Mouse (Mus musculus) embryonic stem cell, embryonic (primary cell): Measurements from ENCODE around the gene Trim42.

Experiments used
- CTCF ChIA-PET, 4 experiments: fragments of 300-600 bp in 2 of 4; fragments of 350-600 bp in 2 of 4; sonication (Branson Sonifier 250); formaldehyde crosslinking; loops; one replicate each; lab custom pipeline; 2022; ENCODE audit warnings: inconsistent platforms in 2 of 4; lab: Charles Lee
- POLR2A ChIA-PET, 4 experiments: fragments of 300-600 bp in 2 of 4; fragments of 350-600 bp in 2 of 4; sonication (Branson Sonifier 250); formaldehyde crosslinking; loops; one replicate each; lab custom pipeline; 2022; ENCODE audit warnings: antibody characterized with exemption in 4 of 4, inconsistent platforms in 1 of 4; lab: Charles Lee

Trim42 gene

DNA sequence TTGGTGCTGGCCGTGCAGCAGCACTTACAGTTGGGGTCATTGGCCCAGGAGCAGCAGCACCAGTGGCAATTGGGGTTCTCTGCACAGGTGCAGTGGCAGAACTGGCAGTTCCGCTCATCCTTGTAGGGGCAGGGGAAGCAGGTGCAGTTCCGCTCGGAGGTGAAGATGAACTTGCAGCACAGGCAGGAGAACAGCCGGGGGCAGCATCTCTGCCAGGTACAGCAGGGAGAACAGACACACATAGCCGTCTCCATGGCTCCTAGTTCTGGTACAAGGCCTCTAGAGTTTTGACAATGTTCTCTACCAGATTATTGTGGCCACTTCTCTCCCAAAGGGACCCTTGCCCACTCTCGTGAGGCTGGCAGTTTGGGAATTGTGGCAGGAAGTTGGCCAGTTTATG lies at the start of gene Trim42:
Gene Trim42 (minus strand): TSS at position 368 of the 400 bp plus-strand sequence.
- CTCF ChIA-PET, result interaction anchor here in 2 of 4 experiments (0.7 kb wide), 2 partner anchors 12 to 91 kb away, joined by 5 to 7 read pairs; no protein-coding TSS in a partner anchor

DNA sequence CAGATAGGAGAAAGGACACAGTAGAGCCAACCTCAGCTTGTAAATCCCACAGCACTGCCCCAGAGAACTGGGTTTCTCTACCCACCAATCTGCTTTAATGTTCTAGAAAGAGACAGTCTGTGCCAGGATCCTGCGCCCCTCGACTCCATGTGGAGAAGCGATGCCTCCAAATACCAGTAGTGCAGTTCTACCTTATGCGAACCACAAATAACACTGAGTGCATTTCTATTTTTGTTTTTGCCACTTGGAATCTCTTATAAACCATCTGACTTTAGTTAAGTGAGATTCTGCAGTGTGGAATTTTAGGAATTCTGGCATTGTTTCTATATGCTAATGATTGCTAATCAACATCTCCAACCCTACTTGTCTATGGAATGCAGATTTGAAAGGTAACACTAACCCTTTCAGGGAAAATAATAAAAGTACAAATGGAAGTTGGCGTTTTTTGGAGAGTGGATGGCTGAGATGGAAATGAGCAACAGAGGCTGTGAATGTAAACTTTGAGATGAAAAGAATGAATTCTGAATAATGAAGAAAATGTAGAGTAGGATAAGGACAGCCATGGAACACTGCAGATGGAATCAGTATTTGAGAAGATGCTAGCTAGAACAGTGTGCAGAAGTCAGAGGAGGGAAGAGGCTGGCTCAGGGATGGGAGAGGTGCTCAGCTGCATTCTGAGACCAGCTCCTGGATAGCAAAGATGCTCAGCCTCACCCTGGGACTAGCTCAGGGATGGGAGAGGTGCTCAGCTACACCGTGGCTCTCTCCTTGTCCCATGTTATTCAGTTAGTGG lies 45.3 kb upstream of the Trim42 start:
- CTCF ChIA-PET, result interaction anchor here in 1 of 4 experiments (0.5 kb wide), 1 partner anchor 1336 kb away, joined by 5 read pairs; no protein-coding TSS in a partner anchor
- POLR2A ChIA-PET, result interaction anchor here in 1 of 4 experiments (0.6 kb wide), 1 partner anchor 67 kb away, joined by 3 read pairs; no protein-coding TSS in a partner anchor

More for the DNA sequence above, at the start of gene Trim42:
- POLR2A ChIA-PET, result interaction anchor here in 2 of 4 experiments (0.6 to 0.7 kb wide), 3 partner anchors 60 to 670 kb away, joined by 4 to 8 read pairs (median 5); no protein-coding TSS in a partner anchor

DNA sequence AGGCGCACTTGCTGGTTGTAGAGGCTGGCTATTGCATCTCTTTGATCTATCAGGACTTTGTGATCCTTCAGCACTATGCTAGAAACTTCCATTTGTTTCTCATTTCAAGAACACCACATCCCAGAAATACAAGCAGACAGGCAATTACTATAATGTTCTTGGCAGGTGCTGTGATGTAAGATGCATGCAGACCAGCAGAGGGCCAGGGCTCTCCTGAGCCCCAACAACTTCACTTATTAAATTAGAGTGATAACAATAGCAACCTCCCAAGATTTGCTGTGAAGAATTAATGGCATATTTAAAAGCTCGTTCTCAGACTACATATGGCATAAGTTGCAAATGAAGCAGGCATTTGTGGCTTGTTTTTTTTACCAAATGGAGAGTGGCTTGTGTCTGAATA lies 38.4 kb upstream of the Trim42 start:
- ChIA-PET POLR2A (no interaction called here), CTCF (interaction anchor here in 1 of 4 experiments (1.1 kb wide), 1 partner anchor 14 kb away, joined by 3 read pairs; no protein-coding TSS in a partner anchor)

DNA sequence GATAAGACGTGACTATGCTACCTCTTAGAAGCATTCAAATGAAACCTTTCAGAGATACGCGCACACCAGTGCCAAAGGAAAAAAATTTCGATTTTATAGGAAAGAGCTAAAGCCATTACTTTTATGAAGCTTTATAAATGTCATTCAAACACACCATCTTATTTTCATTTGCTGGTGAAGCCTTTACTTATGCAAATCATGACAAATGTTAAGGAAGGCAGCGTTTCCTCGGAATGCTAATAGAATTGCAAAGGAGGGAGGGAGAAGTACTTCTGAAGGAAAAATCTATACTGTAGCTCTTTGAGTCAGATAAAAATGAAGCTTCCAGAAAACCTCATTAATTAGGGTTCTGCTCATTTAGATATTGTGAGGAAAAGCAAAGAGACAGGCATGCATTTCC lies 13.3 kb downstream of the Trim42 start:
- POLR2A ChIA-PET, result interaction anchor here in 1 of 4 experiments (0.6 kb wide), 1 partner anchor 211 kb away, joined by 3 read pairs; no protein-coding TSS in a partner anchor
- CTCF ChIA-PET, result no interaction called here

DNA sequence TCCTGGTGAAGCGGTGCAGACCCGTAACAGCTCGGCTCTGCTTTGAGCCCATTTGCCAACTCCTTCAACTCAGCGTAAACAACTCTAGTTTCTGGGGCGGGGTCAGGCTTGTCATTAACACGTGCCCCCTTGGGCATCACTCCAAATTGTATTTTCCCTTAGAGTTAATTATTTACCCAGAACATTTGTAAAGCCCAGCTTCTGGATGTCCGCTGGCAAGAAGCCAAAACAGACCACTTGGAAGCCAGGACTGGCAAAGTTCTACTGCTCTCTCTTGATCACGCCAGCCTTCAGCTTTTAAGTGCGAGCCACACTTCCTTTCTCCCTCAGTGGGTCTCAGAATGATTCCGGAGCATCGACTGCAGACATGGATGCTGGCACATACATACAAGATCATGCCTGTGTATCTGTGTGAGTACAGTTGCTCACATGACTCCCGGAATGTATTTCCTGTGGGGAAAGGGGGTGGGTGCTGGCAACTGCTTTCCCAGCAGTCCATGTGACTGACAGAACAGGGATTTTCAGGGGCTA lies 24.9 kb downstream of the Trim42 start:
- ChIA-PET POLR2A (no interaction called here), CTCF (interaction anchor here in 1 of 4 experiments (0.6 kb wide), 1 partner anchor 515 kb away, joined by 4 read pairs; no protein-coding TSS in a partner anchor)

DNA sequence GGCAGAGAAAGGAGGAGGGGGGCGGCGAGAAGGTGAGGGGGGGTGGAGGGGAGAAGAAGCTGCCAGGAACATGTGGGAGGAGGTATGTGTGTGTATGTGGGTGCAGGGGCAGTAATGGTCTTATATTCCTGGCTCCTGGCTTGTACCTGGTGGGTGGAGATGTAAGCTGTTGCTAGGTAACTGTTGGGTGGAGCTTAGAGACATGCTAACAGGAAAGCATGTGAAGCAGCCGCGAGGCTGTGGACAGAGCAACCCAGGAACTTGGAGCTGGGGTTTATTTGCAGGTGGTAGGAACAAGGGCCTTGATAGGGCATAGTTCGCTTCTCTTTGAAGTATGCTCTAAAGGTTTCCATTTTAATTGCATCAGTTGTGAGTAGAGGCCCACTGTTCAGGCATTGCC lies 28.0 kb downstream of the Trim42 start:
- ChIA-PET POLR2A (interaction anchor here in 2 of 4 experiments (0.6 to 1.2 kb wide), 2 partner anchors 16 to 25 kb away, joined by 3 to 5 read pairs; no protein-coding TSS in a partner anchor), CTCF (interaction anchor here in 1 of 4 experiments (1.2 to 1.9 kb wide), 2 partner anchors 19 to 25 kb away, joined by 3 to 6 read pairs; no protein-coding TSS in a partner anchor)

DNA sequence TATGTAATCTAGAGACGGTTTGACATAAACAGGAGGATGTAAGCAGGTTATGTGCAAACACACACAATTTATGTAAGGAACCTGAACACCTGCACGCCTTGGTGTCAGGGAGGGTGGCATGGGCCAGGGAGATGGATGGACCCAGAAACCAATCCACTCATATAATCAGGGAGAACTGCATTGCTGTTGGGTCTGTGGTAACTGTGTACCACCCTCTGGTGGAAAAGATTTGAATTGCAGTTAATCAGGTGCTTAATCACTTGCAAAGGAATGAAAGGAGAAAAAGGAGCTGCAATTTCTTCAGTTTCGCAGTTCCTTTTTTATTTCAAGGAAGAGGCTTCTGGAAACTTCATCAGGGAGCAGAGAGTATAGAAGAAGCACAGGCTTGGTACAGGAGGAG lies 46.9 kb downstream of the Trim42 start:
- POLR2A ChIA-PET, result no interaction called here
- CTCF ChIA-PET, result interaction anchor here (0.6 to 1.8 kb wide), 23 partner anchors 19 to 1214 kb away, joined by 3 to 13 read pairs (median 4); no protein-coding TSS in a partner anchor

DNA sequence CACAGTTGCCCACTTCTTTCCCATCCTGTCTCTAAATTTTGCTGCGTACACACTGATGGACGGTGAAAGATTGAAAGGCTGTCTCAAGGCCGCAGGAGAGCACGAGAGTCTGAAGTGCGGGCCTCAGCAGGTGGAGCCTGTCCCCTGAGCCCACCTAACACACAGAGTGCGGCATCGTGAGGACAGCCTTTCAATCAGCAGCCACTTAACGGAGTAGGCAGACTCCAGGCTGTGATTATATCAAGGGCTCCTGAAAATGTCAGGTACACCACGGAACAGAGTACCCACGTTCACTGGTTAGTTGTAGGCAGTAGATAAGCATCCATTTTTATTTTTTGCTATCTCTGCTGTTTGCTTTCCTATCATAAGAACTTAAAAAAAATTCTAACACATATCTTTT lies 47.6 kb downstream of the Trim42 start:
- POLR2A ChIA-PET, result no interaction called here
- CTCF ChIA-PET, result interaction anchor here in 2 of 4 experiments (1.1 to 1.8 kb wide), 3 partner anchors 26 to 1215 kb away, joined by 3 to 13 read pairs (median 8); no protein-coding TSS in a partner anchor

DNA sequence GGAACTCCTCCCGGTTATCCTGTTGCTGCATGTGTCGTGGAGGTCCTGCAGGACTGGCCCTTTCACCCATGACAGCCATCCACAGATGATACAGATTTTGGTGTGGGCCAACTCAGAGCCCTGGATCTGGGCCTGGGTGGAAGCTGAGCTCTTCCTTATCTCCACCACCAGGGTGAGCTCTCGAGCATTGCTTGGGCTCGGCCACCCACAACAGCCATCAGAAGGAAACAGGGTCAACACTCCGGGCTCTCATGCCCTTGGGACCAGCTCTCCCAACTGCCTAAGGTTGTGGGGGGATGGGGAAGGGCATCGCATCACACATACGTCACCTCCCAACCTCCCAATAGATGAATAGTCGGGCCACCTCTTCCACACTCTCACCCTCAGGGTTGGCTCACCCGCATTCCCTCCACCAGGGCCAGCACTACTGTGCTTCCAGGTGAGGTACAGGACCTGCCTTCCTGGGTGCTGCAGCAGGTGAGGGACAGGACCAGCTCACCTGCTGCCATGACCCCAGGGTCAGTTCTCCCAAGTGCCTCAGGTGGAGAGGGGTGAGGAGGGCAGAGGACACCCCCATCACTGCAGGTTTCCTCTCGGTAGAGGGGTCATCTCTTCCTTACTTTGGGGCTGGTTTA lies 54.2 kb downstream of the Trim42 start:
- ChIA-PET CTCF (interaction anchor here (0.6 to 1.1 kb wide), 13 partner anchors 11 to 1194 kb away, joined by 3 to 6 read pairs (median 3); no protein-coding TSS in a partner anchor), POLR2A (interaction anchor here in 1 of 4 experiments (0.6 kb wide), 1 partner anchor 1046 kb away, joined by 6 read pairs; no protein-coding TSS in a partner anchor)

DNA sequence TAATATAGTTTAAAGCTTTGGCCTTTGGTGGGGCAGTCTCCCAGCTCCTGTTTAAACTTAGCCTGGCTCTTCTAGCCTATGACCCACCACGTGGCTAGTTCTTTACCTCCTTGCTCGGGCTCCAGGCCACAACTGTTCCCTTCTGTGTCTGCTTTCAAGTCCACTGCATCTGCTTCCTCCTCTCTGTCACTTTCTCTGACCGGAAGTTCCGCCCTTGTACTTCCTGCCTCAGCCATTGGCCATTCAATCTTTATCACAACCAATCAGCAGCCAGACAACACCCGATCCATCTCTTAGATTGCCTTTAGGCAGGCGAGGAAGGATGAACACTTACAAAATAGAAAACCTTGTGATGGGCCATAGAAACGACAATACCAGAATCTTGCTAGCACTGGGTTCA lies 58.1 kb downstream of the Trim42 start:
- POLR2A ChIA-PET, result no interaction called here
- CTCF ChIA-PET, result no interaction called here

DNA sequence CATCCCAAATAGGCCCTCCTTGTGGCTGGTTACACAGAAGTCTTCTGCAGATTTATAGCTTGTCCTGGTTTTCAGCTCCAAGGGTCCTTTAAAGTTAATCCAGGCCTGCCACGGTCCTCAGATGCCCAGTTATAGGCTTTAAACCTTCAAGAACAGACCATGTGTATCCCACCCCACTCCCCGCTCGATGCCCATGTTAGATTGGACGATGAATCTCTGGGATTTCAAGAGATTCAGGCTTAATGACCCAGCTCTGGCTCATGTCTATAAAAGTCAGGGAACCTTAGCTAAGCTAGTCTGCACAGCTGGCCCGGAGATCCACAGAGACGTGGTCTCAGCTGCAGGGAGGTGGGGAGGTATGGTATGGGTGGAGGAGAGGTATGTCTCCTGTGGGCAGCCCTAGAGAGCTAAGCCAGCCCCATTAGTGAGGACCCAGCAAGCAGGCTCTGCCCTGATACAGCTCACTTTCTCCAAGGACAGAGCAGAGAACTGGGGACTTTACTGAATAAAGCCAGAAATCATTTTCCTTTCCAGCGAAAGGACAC lies 60.2 kb downstream of the Trim42 start:
- CTCF ChIA-PET, result interaction anchor here in 2 of 4 experiments (1.0 to 1.2 kb wide), 2 partner anchors 14 kb away, joined by 3 to 5 read pairs; no protein-coding TSS in a partner anchor
- POLR2A ChIA-PET, result interaction anchor here in 1 of 4 experiments (0.6 kb wide), 1 partner anchor 60 kb away, joined by 4 read pairs; the partner anchor contains the start of gene Trim42

DNA sequence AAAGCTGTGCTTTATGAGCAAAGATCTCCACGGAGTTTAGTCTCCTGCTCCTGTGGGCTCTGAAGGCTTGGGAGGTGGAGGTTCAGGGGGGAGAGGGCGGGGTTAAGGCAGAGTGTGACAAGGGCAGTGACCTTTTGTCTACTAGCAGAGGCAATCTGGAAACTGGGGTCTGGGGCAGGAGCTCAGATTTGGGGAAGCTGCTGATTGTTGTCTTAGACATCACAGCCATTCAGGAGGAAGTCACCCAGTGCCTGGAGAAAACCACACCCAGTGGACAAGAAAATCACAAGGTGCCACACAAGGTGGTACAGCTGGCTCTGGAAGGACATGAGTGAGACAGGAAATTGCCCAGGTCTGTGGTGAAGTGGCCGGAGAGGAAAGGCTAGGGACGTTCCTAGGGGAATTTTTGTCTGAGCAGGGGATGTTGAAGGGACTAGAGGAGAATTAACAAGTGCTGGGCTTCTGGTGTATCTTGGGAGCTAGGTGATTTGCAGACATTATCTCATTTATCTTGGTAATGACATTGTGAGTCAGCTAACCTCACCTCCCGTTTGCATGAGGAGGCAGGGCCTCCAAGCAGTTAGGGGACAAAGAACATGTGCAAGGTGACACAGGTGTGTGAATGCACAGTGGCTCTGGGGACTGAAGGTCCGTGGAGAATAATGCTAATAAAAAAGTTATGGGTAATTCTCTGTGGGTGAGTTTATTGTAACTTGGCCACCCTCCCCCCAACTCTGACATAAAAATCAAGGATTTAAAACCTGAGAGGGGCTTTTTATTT lies 61.9 kb downstream of the Trim42 start:
- CTCF ChIA-PET, result interaction anchor here in 2 of 4 experiments (0.9 to 2.3 kb wide), 3 partner anchors 10 to 12 kb away, joined by 4 to 7 read pairs (median 6); no protein-coding TSS in a partner anchor
- POLR2A ChIA-PET, result interaction anchor here in 1 of 4 experiments (0.6 kb wide), 1 partner anchor 449 kb away, joined by 3 read pairs; no protein-coding TSS in a partner anchor
